Mouse (Mus musculus) 416B (cell line): ENCODE results near the gene Kcnj15.

Experiments
- DNase-seq: peaks from one replicate; pipeline ENCODE4 v3.0.0; 2011; ENCODE audit warnings: low read depth

Gene Kcnj15

DNA sequence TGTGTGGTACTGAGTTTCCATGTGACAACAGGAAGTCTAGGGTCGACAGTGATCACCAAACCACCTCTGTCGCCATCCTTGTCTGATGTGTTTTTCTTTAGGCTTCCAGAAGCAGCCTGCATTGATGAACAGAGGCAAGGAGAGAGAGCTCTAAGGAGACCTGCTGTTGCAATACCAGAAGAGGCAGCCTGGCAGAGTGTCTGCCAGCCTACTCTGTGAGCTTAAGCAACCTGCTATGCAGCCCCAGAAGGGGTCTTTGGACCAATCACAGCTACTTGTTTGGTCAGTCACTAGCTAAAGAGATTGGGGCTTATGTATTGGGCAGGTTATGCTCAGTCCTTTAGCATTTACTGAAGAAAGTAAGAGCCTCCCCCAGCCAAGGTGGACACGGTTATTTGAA, 11.9 kb upstream of the Kcnj15 start:
- DNase-seq, result peak; percentile 14

DNA sequence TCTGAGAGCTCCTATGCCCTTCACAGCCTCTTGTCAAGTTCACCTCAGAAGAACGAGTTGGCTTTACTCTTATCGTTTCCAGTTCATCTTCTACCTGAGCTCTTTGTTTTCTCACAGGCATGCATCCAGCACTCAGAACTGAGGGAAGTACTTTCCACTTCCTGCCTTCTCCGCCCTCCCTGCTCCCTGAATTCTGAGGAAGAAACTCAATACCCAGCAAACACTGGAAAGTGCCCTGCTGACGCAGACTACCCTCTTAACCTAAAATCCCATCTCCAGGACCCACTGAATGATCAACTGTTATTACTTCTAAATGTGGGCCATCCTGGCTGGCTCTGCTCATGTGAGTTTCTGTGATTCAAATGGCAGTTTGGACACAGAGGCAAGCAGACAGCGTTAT, 8.7 kb upstream of the Kcnj15 start:
- no peak for DNase-seq

DNA sequence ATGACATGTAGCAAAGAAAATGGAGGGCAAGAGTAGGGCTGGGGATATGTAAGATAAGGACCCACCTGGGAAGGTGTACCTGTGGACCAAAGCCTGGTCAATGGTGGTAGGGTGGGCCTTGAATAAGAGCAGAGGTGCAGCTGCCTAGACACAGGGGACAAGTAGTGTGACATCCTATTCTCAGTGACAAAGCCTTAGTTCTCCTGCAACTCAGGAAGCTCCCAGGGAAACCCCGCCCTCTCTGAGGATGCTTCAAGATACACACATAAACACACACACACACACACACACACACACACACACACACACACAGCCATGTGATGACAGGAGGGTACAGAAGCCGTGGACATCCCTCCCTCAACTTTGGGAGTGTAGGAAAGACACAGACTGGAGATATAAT, 710 bp upstream of the Kcnj15 start:
- DNase-seq, result no peak

DNA sequence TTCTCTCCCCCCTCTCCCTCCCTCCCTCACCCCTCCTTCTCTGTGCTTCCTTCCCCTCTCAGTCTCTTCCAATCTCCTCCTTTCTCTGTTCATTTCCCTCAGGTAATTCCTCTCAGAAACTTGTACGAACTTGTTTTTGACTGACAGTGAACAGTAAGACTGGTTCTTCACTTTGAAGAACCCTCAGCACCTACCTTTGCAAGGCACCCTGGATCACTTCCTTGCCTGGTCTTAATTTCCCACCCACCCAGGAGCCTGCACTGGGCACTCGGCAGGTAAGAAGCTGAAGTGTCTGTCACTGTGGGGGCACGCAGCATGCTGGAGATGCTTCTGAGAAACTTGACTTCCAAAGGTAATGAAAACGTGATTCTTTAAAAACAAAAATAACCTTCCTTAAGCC, 742 bp downstream of the Kcnj15 start:
- no peak for DNase-seq

DNA sequence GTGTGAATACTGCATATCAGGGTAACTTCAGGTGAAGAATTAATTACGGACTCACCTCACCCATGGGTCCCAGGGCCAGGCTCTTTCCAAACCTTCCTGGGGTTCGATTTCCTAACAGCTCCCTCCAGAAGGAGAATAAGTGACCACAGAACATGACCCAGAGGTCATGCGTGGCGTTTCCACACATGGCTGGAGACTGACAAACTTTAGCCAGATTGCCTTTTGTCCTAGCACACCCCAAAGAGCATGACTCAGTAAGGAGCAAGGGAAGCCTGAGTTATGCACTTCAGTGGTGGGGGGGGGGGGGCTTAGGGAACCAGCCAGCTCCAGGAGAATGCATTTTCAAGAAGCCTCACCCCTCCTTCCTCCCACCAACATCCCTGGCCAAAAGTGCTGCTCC, 2.1 kb downstream of the Kcnj15 start:
- DNase-seq, result no peak

DNA sequence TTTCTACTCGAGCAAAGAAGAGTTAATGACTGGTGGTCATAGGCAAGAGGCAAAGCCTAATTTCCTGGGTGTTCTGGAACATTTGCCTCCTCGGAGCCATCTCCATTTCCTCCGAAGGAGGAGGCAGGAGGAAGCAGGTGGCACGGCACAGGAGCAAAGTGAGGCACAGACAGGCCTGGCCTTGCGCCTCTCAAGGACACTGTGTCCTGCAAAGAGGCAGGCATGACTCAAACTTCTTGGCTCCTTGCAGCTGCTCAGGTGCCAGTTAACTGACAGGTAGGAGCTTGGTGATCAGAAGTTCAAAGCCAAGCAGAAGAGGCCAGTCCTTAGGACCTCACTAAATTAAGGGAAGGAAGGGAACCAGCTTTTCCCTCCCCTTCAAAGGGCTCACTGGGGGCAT, 3.3 kb downstream of the Kcnj15 start:
- DNase-seq, result no peak

DNA sequence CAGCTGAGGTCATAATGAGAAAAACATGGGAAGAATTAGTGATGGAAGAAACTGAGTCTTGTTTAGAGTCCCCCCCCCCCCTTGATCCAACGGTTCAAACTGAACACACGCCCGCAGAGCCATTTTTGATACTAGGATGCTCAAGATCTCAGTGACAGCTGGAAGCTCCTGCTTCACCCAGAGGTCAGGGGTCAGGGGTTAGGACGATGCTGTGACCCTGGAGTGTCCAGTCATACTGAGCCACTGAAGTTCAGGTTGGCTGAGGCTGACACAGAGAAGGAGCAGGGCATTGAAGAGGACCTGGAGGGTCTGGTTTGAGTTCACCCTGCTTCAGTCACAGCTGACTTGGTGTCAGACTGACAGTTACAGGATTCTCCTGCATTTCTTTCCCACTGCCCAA, 4.4 kb downstream of the Kcnj15 start:
- no peak for DNase-seq

DNA sequence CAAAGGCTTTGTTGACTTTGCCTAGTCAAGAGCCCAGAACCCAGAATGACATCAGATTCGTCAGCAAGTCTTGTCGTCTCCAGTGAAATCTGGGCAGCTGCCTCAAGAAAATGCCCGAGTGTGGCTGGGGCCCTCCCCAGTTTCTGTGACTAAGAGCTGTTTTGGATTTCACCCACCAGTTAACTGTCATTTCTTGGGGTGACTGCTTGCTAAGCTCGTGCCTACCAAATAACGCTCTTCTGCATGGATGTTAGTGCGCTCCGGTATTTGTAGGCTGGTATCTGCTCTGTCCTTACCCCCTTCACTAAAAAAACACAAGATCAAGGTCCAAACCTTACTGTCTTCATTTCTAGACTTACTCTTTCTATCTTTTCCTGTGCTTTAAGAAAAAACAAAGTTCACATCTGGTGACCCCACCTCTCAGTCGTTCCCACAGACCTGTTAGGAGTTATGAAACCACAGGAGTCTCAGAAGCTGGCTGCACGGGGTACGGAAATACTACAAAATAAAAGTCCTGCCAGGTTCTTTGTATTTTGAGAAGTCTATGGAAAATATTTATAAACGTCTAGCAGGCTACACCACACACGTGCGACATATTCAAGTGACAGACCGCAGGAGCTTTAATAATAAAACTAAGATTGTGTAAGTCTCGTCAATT, 5.5 kb downstream of the Kcnj15 start:
- DNase-seq, result no peak

DNA sequence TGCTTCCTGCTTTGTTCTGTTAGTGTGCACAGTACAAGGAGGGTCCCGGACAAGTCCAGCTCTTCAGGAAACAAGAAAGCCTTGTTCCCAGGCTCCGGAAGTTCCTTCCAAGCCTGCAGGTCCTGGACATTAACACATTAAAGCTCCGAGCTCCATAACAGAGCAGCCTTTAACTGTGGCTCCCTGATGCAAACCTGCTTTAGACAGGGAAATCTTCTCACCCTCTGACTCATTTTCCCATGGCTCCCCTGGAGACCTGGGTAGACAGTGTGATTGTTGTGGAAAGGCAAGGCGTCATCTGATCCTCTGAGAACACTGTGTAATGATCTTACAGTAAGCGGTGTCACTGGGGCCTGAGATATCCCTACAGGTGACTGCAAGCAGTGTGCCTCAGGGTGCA, 7.0 kb downstream of the Kcnj15 start:
- no peak for DNase-seq

DNA sequence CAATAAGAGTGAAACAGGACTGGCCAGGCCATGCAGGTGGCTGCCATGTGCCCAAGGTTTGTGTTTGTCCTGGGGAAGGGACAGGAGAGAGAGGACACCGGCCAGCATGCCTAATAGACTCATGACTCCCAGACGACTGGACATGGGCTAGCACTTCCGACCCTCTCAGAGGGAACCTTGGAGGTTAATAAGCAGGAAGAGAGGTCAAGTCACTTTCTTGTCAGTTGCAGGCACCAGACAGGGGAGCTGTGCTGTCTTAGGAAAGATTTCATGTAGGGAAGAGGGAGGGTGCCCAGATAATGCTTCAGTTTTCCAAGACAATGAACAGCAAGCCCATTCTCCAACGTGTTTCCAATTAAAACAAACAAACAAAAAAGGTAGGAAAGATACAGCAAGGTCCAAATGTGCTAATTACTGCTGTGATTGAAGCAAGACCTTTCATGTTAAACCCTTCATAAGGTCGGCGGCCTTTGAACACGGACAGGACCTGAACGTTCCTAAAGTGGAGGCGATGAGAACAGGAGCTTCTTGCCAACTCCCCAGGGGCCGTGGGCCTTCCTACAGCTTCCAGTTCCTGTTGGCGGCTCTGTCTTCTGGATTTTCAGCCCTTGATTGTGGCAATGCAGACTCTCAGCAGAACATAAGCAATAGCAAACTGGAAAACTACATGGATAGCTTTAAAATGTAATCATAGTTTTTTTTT, 10.3 kb downstream of the Kcnj15 start:
- no peak for DNase-seq

DNA sequence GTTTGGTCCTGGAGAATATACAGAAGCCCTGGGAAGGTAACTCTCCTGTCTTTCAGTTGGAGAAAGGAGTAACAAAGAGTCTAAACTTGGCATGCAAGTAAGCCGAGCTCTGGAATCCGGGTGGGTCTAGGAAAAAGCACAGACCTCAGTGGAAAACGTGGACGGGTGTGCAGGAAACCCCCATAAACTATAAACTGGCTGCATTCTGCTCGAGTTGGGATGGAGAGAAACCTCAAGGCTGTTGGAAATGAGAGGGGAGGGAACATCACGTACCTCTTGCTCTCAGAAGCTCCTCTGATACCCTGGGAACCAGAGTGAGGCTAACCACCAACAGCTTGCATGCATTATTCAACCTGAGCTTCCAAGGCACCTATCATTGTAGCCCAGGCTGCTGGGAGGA, 12.3 kb downstream of the Kcnj15 start:
- no peak for DNase-seq

DNA sequence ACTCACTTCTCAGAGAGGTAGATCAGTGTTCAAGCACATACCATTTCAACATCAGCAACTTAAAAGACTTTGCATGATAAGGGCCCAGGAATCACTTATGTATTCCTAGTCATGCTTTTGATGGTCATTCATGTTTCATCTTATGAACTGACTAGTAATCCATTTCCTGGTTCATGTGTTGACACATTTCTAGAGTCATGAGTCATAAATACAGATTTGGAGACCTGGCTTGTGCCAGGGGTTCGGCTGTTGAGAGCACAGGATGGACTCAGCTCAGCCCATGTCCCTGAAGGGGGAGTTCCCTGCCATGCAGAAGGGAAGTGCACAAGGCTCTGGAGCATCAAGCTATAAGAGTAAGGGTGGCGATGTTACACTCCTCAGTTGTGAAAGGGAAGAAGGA, 15.7 kb downstream of the Kcnj15 start:
- DNase-seq, result no peak

DNA sequence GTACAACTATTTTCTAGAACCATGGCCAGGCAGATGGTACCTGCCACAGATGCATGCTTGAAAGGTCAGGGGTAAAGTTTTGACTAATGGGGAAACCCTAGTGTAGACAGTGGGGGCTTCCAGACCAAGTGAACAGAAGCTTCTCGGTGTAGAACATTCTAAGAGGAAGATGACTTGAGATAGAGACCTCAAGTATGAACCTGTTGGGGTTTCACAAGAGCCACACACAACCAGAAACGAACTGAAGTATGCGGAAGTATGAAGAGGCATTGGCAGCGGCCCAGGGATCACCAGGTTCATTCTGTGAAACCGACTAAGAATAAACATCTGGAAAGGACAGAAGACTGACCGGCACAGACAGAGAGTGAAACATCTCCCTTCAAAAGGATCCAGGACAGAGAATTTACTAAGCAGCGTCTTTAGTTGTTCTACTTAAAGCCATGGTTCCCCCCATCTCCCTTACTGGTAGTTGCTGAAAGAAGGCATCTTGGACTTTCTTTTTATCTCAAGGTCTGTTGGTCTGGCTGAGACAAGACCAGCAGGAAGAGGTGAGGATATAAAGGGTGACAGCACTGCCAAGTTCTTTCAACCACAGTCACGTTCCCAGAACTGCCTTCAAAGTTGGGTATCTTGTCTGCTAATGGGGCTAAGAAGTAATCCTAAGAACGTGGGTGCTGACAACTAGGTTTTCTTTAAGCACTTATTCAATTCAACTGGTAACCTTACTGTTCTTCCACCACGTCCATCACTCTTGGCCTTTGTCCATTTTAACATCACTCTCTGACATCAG, 18.6 kb downstream of the Kcnj15 start:
- no peak for DNase-seq

DNA sequence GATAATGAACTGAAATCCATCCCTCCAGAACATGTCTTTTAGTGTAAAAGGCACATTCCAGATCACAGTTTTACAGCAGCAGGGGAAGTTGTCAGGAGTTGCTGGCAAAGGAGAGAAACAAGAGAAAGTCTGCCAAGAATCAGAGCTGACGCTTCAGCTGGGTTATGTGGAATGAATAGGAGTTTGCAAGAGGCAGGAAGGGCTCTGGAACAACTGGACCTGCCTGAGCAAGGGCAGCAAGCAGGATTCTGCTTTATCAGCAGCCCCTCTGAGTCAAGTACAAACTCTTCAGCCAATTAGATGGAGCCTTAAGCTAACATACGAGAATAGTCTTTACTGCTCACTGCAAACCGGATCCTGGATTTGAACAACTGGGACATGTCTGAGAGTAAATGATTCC, 21.7 kb downstream of the Kcnj15 start:
- DNase-seq, result no peak

DNA sequence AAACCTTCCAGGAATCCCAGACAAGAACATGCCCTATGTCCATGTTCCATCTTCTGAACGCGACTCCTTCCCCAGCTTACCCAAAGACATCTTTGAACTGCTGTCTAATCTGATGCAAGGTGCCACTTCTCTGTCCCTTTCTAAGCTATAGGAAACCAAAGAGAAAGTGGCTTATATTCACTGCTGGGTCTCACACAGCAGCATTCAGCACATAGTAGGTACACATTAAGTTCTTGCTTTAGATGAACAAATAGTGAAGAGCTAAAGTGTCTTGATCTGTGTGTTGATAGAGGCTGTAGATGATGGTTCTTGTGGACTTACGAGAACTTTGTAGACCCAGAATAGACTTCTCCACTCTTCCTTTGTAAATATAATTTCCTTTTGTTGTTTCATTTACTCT, 23.0 kb downstream of the Kcnj15 start:
- DNase-seq, result no peak

DNA sequence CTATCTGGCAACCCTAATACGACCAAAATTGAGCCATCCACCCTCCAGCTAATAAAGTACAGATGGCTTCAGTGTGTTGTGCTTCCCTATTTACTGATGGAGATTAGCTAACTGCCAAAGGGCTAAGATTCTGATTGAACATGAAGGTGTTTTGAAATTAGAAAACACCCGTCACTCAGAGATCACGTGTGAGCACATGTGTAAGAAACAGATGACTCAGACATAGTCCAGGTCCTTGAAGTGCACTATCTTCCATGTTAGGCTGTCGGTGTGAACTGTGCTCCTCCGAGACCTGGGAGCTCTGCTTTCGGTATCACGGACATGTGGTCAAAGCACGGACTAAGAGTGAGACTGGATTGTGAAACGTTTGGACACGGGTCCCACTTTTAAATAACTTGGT, 26.0 kb downstream of the Kcnj15 start:
- DNase-seq, result no peak

DNA sequence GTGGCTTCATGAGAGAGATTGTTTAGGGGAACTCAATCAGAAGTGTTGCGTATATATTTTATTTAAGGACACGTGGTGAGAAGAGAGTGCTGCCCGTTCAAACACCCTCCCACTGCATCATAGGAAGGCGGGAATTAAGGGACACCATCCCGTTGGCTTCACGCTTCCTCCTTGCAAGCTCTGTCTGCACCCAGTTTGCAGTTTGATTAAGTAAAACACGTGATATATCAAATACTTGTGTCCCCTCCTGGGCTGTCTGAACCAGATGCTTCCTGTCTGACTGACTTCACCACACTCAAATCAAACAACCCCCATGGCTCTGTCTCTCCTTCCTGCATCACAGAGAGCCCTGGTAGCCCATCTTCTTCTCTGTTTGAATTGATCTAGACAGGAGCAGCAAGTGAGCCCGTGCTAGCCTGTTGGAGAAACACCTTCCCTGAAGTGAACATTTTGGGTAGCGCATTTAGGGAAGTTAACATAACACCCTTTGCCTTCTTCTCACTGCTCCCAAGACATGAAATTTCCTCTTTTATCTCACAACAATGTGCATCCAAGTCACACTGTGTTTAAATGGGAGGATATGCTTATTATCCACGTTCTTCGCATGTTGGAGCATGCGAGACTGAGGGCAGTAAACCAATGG, 26.8 kb downstream of the Kcnj15 start:
- DNase-seq, result peak; percentile 79

DNA sequence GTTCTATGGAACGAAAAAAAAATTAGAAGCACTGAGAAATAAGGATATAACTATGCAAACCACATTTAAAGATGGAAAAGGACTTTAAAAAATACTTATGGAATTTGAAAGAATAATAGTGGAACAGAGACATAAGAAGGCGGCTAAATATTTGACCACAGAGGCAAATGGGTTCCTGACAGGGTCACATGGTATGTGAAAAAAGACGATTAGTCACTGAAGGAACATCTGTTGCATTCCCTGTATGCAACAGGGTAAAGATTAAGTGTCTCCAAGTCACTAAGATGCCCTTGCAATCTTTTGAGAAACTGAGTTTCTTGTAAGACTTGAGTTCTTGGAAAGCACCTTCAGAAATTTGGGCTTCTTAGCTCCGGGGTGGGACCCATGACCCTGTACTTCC, 27.7 kb downstream of the Kcnj15 start:
- peak; percentile 36 for DNase-seq

DNA sequence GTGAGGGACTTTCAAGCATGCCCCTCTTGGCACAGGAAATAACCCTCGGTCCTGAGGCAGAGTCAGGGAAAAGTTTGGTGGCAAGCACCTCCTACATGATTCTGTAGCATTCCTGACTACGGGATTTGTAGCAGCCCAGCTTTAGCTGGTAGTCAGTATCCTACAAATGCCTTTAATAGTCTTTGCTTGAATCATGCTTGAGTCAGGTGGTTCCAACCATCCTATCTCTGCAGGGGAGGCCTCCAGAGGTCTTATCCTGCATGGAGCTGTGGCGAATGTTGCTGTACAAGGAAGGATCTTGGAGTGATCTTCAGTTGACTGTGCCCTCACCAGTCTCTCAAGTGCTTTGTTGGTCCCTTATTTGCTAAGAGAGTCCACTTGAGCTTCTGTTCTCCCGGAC, 28.4 kb downstream of the Kcnj15 start:
- DNase-seq, result no peak

DNA sequence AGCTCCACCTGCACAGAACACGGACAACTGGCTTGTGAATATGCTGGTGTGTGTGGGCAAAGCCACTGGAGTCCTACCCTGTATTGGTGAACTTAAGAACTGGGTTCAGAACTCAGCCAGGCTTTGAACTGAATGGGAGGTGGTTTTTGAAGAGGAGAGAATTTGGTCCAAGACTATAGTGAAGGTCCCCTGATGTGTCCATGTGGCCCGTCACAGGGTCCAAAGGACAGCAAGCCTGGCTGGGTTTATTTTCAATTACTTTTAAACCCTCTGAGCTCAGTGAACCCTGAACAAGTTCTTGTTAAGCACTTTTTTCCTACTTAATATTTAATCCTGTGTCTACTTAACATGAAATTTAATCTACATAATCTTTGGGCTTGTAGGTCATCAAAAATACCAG, 30.3 kb downstream of the Kcnj15 start:
- no peak for DNase-seq

DNA sequence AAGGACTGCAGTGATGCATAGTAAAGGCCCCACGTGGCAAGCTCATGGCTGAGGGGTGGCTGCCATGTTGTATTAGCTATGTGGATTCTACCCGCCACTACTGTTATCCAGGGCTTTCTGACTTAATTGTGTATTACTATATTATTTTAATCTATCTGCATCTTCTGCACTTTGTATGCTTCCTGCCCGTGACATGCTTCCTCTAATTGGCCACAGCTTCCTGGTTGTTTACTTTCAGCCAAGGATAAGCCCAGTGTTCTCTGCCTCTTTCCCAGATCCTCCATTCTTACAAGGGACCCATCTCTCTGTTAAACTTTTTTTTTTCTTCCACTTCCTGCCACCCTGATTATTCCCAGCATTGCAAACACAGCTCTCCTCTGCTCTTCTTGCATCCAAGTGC, 32.0 kb downstream of the Kcnj15 start:
- DNase-seq, result peak; percentile 49

DNA sequence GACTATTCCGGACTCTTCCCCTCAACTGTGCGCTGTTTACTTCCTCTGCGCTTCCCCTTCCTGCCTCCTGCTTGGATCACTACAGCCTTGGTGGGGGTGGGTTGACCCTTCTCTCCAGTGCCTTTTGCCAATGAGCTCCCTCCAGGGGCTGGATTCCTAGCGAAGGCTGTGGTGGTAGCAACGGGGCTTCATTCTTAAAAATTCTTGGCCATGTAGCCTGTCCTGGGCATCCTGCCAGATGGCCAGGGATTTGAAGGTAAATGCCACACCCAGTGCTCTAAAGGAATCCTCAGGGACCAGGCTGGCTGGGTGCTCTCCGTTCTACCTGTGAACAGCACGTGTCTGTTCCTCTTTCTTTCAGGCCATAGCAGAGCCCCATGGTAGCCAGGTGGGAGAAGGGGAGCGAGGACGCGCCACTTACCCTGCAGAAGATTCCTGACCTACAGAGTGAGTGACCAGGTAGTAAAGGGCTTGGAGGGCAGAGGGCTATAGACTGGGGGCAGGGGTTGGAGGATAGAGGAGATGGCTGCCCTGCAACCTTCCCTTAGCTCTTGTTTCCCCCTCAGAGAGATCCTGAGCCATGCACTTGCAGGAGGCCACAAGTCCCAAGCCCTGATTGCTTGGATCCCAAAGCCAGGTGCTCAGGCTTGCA, 34.2 kb downstream of the Kcnj15 start:
- DNase-seq, result no peak
